Mouse (Mus musculus): ENCODE data around the gene Treml2. TPM values are rescaled to one million over a fixed set of nuclear protein-coding genes. Genes with fewer than 3 reads are reported as not detected.
"Not testable (repeated sequence)": the region's sequence is repeated elsewhere in the genome, so short reads cannot be mapped to it uniquely, and the experiment has no call there.

The Treml2 gene
- polyA plus RNA-seq, 1 experiment from 2014 or later = 1.5 TPM

GRCm38 (mm10) chr17:48312124-48312523 lies 12.8 kb downstream of the Treml2 start:
- 62% methylated on average over 2 of the region's 2 CpGs for WGBS
- no peaks in the 10 kb centered on the region for H3K36me3 ChIP-seq (ENCODE audit: control insufficient read depth, insufficient read depth)
- no peak overlapping the region for H3K27ac ChIP-seq (ENCODE audit: low read length)
- no peak overlapping the region for H3K4me3 ChIP-seq (ENCODE audit: low read length)
- no peak overlapping the region for H3K4me2 ChIP-seq (ENCODE audit: low read depth, low read length)
- H3K27me3 ChIP-seq (ENCODE audit: control insufficient read depth, insufficient read depth, low read length) = no peaks in the 10 kb centered on the region
- no peaks in the 10 kb centered on the region for H3K4me1 ChIP-seq (ENCODE audit: control insufficient read depth, insufficient read depth, low read length)
- no peak for ATAC-seq (replicated peaks; ENCODE audit: extremely low read depth, insufficient read depth, low FRiP score)
- no peaks in the 10 kb centered on the region for H3K9me3 ChIP-seq (replicated peaks; ENCODE audit: control insufficient read depth, low read length)
- H3K9ac ChIP-seq (ENCODE audit: low read length) = no peak overlapping the region

- H3K36me3 ChIP-seq (ENCODE audit: control insufficient read depth, insufficient read depth); H3K4me2 ChIP-seq (ENCODE audit: low read depth, low read length); H3K9ac ChIP-seq (ENCODE audit: low read length); ATAC-seq (replicated peaks; ENCODE audit: extremely low read depth, insufficient read depth, low FRiP score); H3K4me3 ChIP-seq (ENCODE audit: low read length); H3K4me1 ChIP-seq (ENCODE audit: control insufficient read depth, insufficient read depth, low read length); H3K27me3 ChIP-seq (ENCODE audit: control insufficient read depth, insufficient read depth, low read length); H3K27ac ChIP-seq (ENCODE audit: low read length); H3K9me3 ChIP-seq (replicated peaks; ENCODE audit: control insufficient read depth, low read length): not testable (repeated sequence)
- WGBS = 78% methylated on average over 3 of the region's 3 CpGs
Observed at GRCm38 (mm10) chr17:48315905-48316579, 16.7 kb downstream of the Treml2 start, which contains the start of gene B430306N03Rik. B430306N03Rik (plus strand) TSS chr17:48316141.

- 91% methylated on average over 1 of the region's 1 CpGs for WGBS
- Histone ChIP-seq H3K27ac (ENCODE audit: low read length) (no peak overlapping the region), H3K9ac (ENCODE audit: low read length) (no peak overlapping the region)
Observed at GRCm38 (mm10) chr17:48318686-48319085, 19.4 kb downstream of the Treml2 start.

GRCm38 (mm10) chr17:48321279-48321678 lies 22.0 kb downstream of the Treml2 start:
- Histone ChIP-seq H3K4me2 (ENCODE audit: low read depth, low read length) (no peak overlapping the region), H3K4me3 (ENCODE audit: low read length) (no peak overlapping the region), H3K27me3 (ENCODE audit: control insufficient read depth, insufficient read depth, low read length) (no peaks in the 10 kb centered on the region), H3K9ac (ENCODE audit: low read length) (no peak overlapping the region), H3K4me1 (ENCODE audit: control insufficient read depth, insufficient read depth, low read length) (no peaks in the 10 kb centered on the region), H3K36me3 (ENCODE audit: control insufficient read depth, insufficient read depth) (no peaks in the 10 kb centered on the region), H3K27ac (ENCODE audit: low read length) (no peak overlapping the region), H3K9me3 (replicated peaks; ENCODE audit: control insufficient read depth, low read length) (no peaks in the 10 kb centered on the region)
- WGBS = 63% methylated on average over 2 of the region's 2 CpGs
- ATAC-seq (replicated peaks; ENCODE audit: extremely low read depth, insufficient read depth, low FRiP score) = no peak

More at GRCm38 (mm10) chr17:48318686-48319085, 19.4 kb downstream of the Treml2 start:
- Histone ChIP-seq H3K4me3 (ENCODE audit: low read length) (no peak overlapping the region), H3K9me3 (replicated peaks; ENCODE audit: control insufficient read depth, low read length) (no peaks in the 10 kb centered on the region), H3K27me3 (ENCODE audit: control insufficient read depth, insufficient read depth, low read length) (no peaks in the 10 kb centered on the region), H3K4me1 (ENCODE audit: control insufficient read depth, insufficient read depth, low read length) (no peaks in the 10 kb centered on the region), H3K36me3 (ENCODE audit: control insufficient read depth, insufficient read depth) (no peaks in the 10 kb centered on the region), H3K4me2 (ENCODE audit: low read depth, low read length) (no peak overlapping the region)
- ATAC-seq (replicated peaks; ENCODE audit: extremely low read depth, insufficient read depth, low FRiP score) = no peak

GRCm38 (mm10) chr17:48323236-48323635 lies 23.9 kb downstream of the Treml2 start:
- Histone ChIP-seq H3K36me3 (ENCODE audit: control insufficient read depth, insufficient read depth) (no peaks in the 10 kb centered on the region), H3K4me3 (ENCODE audit: low read length) (no peak overlapping the region), H3K9me3 (replicated peaks; ENCODE audit: control insufficient read depth, low read length) (no peaks in the 10 kb centered on the region), H3K27me3 (ENCODE audit: control insufficient read depth, insufficient read depth, low read length) (no peaks in the 10 kb centered on the region), H3K27ac (ENCODE audit: low read length) (no peak overlapping the region), H3K9ac (ENCODE audit: low read length) (no peak overlapping the region), H3K4me1 (ENCODE audit: control insufficient read depth, insufficient read depth, low read length) (no peaks in the 10 kb centered on the region), H3K4me2 (ENCODE audit: low read depth, low read length) (no peak overlapping the region)
- WGBS = 69% methylated on average over 3 of the region's 3 CpGs
- no peak for ATAC-seq (replicated peaks; ENCODE audit: extremely low read depth, insufficient read depth, low FRiP score)

GRCm38 (mm10) chr17:48324258-48324657 lies 25.0 kb downstream of the Treml2 start:
- WGBS = 67% methylated on average over 5 of the region's 5 CpGs
- no peak overlapping the region for H3K9ac ChIP-seq (ENCODE audit: low read length)
- ATAC-seq (replicated peaks; ENCODE audit: extremely low read depth, insufficient read depth, low FRiP score) = no peak
- no peaks in the 10 kb centered on the region for H3K27me3 ChIP-seq (ENCODE audit: control insufficient read depth, insufficient read depth, low read length)
- no peak overlapping the region for H3K27ac ChIP-seq (ENCODE audit: low read length)
- no peak overlapping the region for H3K4me3 ChIP-seq (ENCODE audit: low read length)
- H3K4me1 ChIP-seq (ENCODE audit: control insufficient read depth, insufficient read depth, low read length) = no peaks in the 10 kb centered on the region
- no peaks in the 10 kb centered on the region for H3K36me3 ChIP-seq (ENCODE audit: control insufficient read depth, insufficient read depth)
- no peak overlapping the region for H3K4me2 ChIP-seq (ENCODE audit: low read depth, low read length)
- no peaks in the 10 kb centered on the region for H3K9me3 ChIP-seq (replicated peaks; ENCODE audit: control insufficient read depth, low read length)

- ATAC-seq (replicated peaks; ENCODE audit: extremely low read depth, insufficient read depth, low FRiP score) = no peak
- Histone ChIP-seq H3K4me2 (ENCODE audit: low read depth, low read length) (no peak overlapping the region), H3K9me3 (replicated peaks; ENCODE audit: control insufficient read depth, low read length) (no peaks in the 10 kb centered on the region), H3K36me3 (ENCODE audit: control insufficient read depth, insufficient read depth) (no peaks in the 10 kb centered on the region), H3K9ac (ENCODE audit: low read length) (no peak overlapping the region), H3K4me3 (ENCODE audit: low read length) (no peak overlapping the region), H3K27me3 (ENCODE audit: control insufficient read depth, insufficient read depth, low read length) (no peaks in the 10 kb centered on the region), H3K27ac (ENCODE audit: low read length) (no peak overlapping the region), H3K4me1 (ENCODE audit: control insufficient read depth, insufficient read depth, low read length) (no peaks in the 10 kb centered on the region)
- 78% methylated on average over 6 of the region's 6 CpGs for WGBS
Observed at GRCm38 (mm10) chr17:48325093-48325492, 25.8 kb downstream of the Treml2 start.

GRCm38 (mm10) chr17:48325638-48326037 lies 26.3 kb downstream of the Treml2 start:
- Histone ChIP-seq H3K4me2 (ENCODE audit: low read depth, low read length) (no peak overlapping the region), H3K27ac (ENCODE audit: low read length) (no peak overlapping the region), H3K9me3 (replicated peaks; ENCODE audit: control insufficient read depth, low read length) (no peaks in the 10 kb centered on the region), H3K36me3 (ENCODE audit: control insufficient read depth, insufficient read depth) (no peaks in the 10 kb centered on the region), H3K27me3 (ENCODE audit: control insufficient read depth, insufficient read depth, low read length) (no peaks in the 10 kb centered on the region), H3K4me3 (ENCODE audit: low read length) (no peak overlapping the region), H3K4me1 (ENCODE audit: control insufficient read depth, insufficient read depth, low read length) (no peaks in the 10 kb centered on the region), H3K9ac (ENCODE audit: low read length) (no peak overlapping the region)
- no peak for ATAC-seq (replicated peaks; ENCODE audit: extremely low read depth, insufficient read depth, low FRiP score)
- 73% methylated on average over 11 of the region's 11 CpGs for WGBS

- H3K4me1 ChIP-seq (ENCODE audit: control insufficient read depth, insufficient read depth, low read length) = no peaks in the 10 kb centered on the region
- H3K9ac ChIP-seq (ENCODE audit: low read length) = no peak overlapping the region
- no peaks in the 10 kb centered on the region for H3K27me3 ChIP-seq (ENCODE audit: control insufficient read depth, insufficient read depth, low read length)
- H3K9me3 ChIP-seq (replicated peaks; ENCODE audit: control insufficient read depth, low read length) = no peaks in the 10 kb centered on the region
- H3K4me2 ChIP-seq (ENCODE audit: low read depth, low read length) = no peak overlapping the region
- WGBS = 61% methylated on average over 4 of the region's 4 CpGs
- no peak for ATAC-seq (replicated peaks; ENCODE audit: extremely low read depth, insufficient read depth, low FRiP score)
- H3K4me3 ChIP-seq (ENCODE audit: low read length) = no peak overlapping the region
- no peak overlapping the region for H3K27ac ChIP-seq (ENCODE audit: low read length)
- H3K36me3 ChIP-seq (ENCODE audit: control insufficient read depth, insufficient read depth) = no peaks in the 10 kb centered on the region
Observed at GRCm38 (mm10) chr17:48326656-48327055, 27.4 kb downstream of the Treml2 start.

All from heart, embryonic 16.5 days (tissue).